Mouse (Mus musculus) cerebellum, postnatal 10 days (tissue): ENCODE results near the gene Add2.

ENCODE experiments used
- DNase-seq, 2 experiments: peaks; one replicate each; pipeline ENCODE4 v3.0.0; 2021; ENCODE audit warnings: mixed read lengths in 2 of 2

Gene Add2

GRCm38 (mm10) chr6:86086851-86087571 is 58.5 kb downstream of the Add2 start:
- peak in 1 of 2 experiments; percentile 28 for DNase-seq

- DNase-seq, result no peak
Measured at GRCm38 (mm10) chr6:86087813-86088212, 59.3 kb downstream of the Add2 start.

GRCm38 (mm10) chr6:86094202-86094838 is 65.8 kb downstream of the Add2 start:
- no peak for DNase-seq

- DNase-seq, result no peak
Measured at GRCm38 (mm10) chr6:86095518-86095917, 67.0 kb downstream of the Add2 start.

GRCm38 (mm10) chr6:86096733-86097132 is 68.3 kb downstream of the Add2 start:
- no peak for DNase-seq

GRCm38 (mm10) chr6:86097155-86097554 is 68.7 kb downstream of the Add2 start:
- no peak for DNase-seq

GRCm38 (mm10) chr6:86099003-86099402 is 70.5 kb downstream of the Add2 start:
- peak; percentile 19 to 33 for DNase-seq

- no peak for DNase-seq
Measured at GRCm38 (mm10) chr6:86101451-86101850, 73.0 kb downstream of the Add2 start.

- DNase-seq, result peak; percentile 77 to 79
Measured at GRCm38 (mm10) chr6:86102874-86103273, 74.4 kb downstream of the Add2 start.

- no peak for DNase-seq
Measured at GRCm38 (mm10) chr6:86103614-86104013, 75.1 kb downstream of the Add2 start.

GRCm38 (mm10) chr6:86104719-86105118 is 76.2 kb downstream of the Add2 start:
- DNase-seq, result no peak

- DNase-seq, result no peak
Measured at GRCm38 (mm10) chr6:86106045-86106444, 77.6 kb downstream of the Add2 start.

- DNase-seq, result no peak
Measured at GRCm38 (mm10) chr6:86107101-86107500, 78.6 kb downstream of the Add2 start.

- no peak for DNase-seq
Measured at GRCm38 (mm10) chr6:86115843-86116242, 87.4 kb downstream of the Add2 start.

- no peak for DNase-seq
Measured at GRCm38 (mm10) chr6:86123057-86123456, 94.6 kb downstream of the Add2 start.

- DNase-seq, result no peak
Measured at GRCm38 (mm10) chr6:86125761-86126160, 97.3 kb downstream of the Add2 start.

- DNase-seq, result peak; percentile 80 to 87
Measured at GRCm38 (mm10) chr6:86126953-86127581, 98.6 kb downstream of the Add2 start.

GRCm38 (mm10) chr6:86128504-86128903 is 100.0 kb downstream of the Add2 start:
- DNase-seq, result peak; percentile 45 to 52

GRCm38 (mm10) chr6:86129872-86130498 is 101.5 kb downstream of the Add2 start:
- no peak for DNase-seq

- DNase-seq, result no peak
Measured at GRCm38 (mm10) chr6:86133882-86134281, 105.4 kb downstream of the Add2 start.

GRCm38 (mm10) chr6:86136206-86136605 is 107.7 kb downstream of the Add2 start:
- no peak for DNase-seq

GRCm38 (mm10) chr6:86141284-86141683 is 112.8 kb downstream of the Add2 start:
- no peak for DNase-seq

- peak; percentile 91 to 92 for DNase-seq
Measured at GRCm38 (mm10) chr6:86141820-86142219, 113.3 kb downstream of the Add2 start.
